Mouse (Mus musculus) midbrain, embryonic 10.5 days (tissue): ENCODE data around the gene Drd5. TPM values are rescaled to one million over a fixed set of nuclear protein-coding genes. Genes with fewer than 3 reads are reported as not detected.

ENCODE experiments used
- DNase-seq: peaks from one replicate; pipeline ENCODE4 v3.0.0-alpha.2; 2017; ENCODE audit warnings: low spot score
- H3K27ac ChIP-seq: fragments of 300-500 bp; sonication (generic); replicated peaks from 2 replicates; pipeline ENCODE4 v1.5.1; 2016; ENCODE audit warnings: mild to moderate bottlenecking
- H3K27me3 ChIP-seq: fragments of 300-500 bp; sonication (generic); 2 replicates; pipeline ENCODE4 v1.6.1; 2016; ENCODE audit warnings: low read depth, mild to moderate bottlenecking; ENCODE audit not compliant: poor library complexity, severe bottlenecking
- H3K36me3 ChIP-seq: fragments of 300-500 bp; sonication (generic); 2 replicates; pipeline ENCODE4 v1.6.1; 2016; ENCODE audit warnings: mild to moderate bottlenecking, moderate library complexity
- H3K4me1 ChIP-seq: fragments of 300-500 bp; sonication (generic); 2 replicates; pipeline ENCODE4 v1.6.1; 2016
- H3K4me3 ChIP-seq: fragments of 300-500 bp; sonication (generic); 2 replicates; pipeline ENCODE4 v1.5.1; 2016; ENCODE audit warnings: mild to moderate bottlenecking, moderate library complexity
- H3K9me3 ChIP-seq: fragments of 300-500 bp; sonication (generic); replicated peaks from 2 replicates; pipeline ENCODE4 v1.6.1; 2016; ENCODE audit warnings: mild to moderate bottlenecking
- whole genome bisulfite sequencing: fragments of 180-500 bp; shearing (Covaris S2); methylation state at CpG from one replicate; pipeline ENCODE4 v1.1.7; 2016; 5-methylcytosine and 5-hydroxymethylcytosine counted together
- polyA plus RNA-seq: library from polyadenylated mRNA; unstranded; fragments of >200 nt; fragmentation: Nextera tagmentation; extraction: Ambion mirVana; gene quantifications from 2 replicates; pipeline ENCODE4 v1.2.1, GENCODE M21; 2016

The Drd5 gene
- 0.10 TPM in 1 of 2 replicates, not detected in the other for polyA plus RNA-seq

DNA sequence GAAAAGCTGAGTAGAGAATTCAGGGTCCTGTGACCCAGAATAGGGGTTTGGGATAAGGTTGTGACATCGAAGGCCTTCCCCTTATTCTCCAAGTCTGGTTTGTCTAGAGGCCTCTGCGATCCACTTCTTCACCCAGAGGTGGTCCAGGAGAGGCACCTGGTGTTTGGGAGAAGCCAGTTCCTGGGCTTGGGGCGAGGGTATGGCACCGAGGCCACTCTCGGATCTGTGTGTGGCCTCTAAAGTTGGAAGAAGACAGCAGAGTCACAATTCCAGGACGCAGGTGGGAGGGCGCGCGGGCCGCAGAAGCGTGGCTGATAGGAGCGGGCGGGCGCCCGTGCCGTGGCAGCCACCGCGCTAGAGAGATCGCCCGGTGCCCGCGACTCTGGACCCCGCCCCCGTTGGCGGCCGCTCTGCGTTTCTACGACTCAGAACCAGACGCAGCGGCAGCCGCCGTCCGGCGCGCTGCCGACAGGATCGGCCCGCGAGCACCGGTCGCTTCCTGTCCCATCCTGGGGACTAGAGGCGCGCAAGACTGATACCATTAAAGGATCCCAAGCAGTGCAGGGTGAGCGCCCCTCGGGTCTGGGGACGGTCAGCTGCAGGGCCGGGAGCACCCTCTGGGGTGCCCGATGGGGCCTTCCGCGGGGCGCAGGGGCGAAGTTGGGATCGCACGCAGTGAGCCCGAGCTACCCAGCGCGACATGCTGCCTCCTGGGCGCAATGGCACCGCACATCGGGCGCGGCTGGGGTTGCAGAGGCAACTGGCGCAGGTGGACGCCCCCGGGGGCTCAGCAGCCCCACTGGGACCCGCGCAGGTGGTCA lies at the start of gene Drd5:
Drd5 (plus strand) TSS at position 402 of the 821 bp plus-strand sequence.
- H3K36me3 ChIP-seq = no peaks in the 10 kb centered on the region
- WGBS = 2% methylated on average over 67 of the region's 67 CpGs
- H3K4me1 ChIP-seq = peaks cover 21% of the 10 kb centered on the region
- DNase-seq = peak; percentile 38
- no peaks in the 10 kb centered on the region for H3K9me3 ChIP-seq
- peak within 1 kb of the TSS; percentile 63 for H3K4me3 ChIP-seq
- no peak within 1 kb of the TSS; the same call in 1 of the 2 replicates for H3K27ac ChIP-seq
- peaks cover 69% of the 10 kb centered on the region for H3K27me3 ChIP-seq

DNA sequence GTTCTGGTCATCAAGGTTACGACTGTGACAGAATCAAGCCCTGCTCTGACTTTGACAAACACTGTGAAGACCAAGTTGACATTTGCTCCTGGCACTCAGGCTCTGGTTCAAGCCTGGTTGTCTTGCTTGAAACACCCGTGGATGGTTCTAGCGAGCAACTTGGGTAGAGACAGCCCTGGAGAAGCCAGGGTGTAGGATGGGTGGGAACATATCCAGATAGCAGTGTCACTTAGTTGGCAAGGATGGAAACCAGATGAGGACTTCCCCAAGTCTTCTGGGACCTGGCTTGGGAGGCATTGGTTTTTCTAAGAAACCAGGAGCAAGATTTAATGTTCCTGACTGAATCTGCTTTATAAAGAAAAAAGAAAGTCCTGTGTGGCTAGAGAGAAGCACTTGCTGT lies 48.2 kb upstream of the Drd5 start:
- 94% methylated on average over 3 of the region's 3 CpGs for WGBS
- no peak for DNase-seq
- no peak overlapping the region for H3K27ac ChIP-seq
- peaks cover 4% of the 10 kb centered on the region; the same call in 1 of the 2 replicates for H3K4me1 ChIP-seq
- H3K4me3 ChIP-seq = no peak overlapping the region
- no peaks in the 10 kb centered on the region for H3K9me3 ChIP-seq
- peaks cover 30% of the 10 kb centered on the region for H3K27me3 ChIP-seq
- peaks cover 52% of the 10 kb centered on the region for H3K36me3 ChIP-seq

DNA sequence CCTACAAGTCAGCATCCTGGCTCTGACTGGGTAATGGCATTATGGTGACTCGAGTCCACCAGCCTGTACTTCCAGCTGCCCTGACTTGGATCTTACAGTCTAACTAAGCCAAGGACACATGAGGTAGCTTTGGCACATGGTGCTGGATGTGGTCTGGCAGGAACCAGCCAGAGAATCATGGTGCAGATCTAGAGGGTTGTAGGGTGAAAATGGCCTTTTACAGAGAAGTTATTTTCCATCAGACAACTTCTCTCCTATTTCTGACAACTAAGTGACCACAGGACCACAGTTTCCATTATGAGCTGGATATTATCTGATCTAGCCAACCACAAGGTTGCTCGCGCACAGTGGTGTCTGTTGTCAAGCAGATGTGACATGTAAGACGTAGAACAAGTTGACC lies 45.3 kb upstream of the Drd5 start:
- Histone ChIP-seq H3K4me3 (no peak overlapping the region), H3K27me3 (peaks cover 58% of the 10 kb centered on the region), H3K4me1 (peaks cover 24% of the 10 kb centered on the region), H3K36me3 (peaks cover 25% of the 10 kb centered on the region), H3K27ac (no peak overlapping the region), H3K9me3 (no peaks in the 10 kb centered on the region)
- 90% methylated on average over 4 of the region's 4 CpGs for WGBS
- no peak for DNase-seq

DNA sequence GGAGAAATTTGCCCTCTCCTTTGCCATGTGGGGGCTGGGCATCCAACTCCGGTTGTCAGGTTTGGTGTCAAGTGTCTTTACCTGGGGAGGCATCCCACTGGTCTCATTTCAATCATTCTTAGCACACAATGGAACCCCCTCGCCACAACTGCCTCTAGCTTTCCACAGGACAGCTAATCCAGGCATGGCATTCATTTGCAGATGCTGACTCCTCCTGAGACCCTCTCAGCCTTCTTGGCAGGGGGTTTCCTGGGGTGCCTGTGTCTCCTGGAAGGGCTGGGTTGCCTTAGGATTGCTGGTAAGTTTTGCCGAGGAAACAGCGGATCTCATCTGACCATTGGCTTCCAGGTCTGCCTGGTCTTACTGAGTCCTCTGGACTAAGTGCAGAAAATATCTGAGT lies 43.4 kb upstream of the Drd5 start, which contains the start of gene Otop1:
Otop1 (plus strand) TSS at position 202 of the 400 bp plus-strand sequence.
- Histone ChIP-seq H3K36me3 (peaks cover 11% of the 10 kb centered on the region; the same call in 1 of the 2 replicates), H3K4me1 (peaks cover 24% of the 10 kb centered on the region), H3K9me3 (no peaks in the 10 kb centered on the region), H3K27ac (no peak within 1 kb of the TSS), H3K27me3 (peaks cover 72% of the 10 kb centered on the region), H3K4me3 (peak within 1 kb of the TSS; percentile 51)
- DNase-seq = no peak
- 0% methylated on average over 4 of the region's 4 CpGs for WGBS

DNA sequence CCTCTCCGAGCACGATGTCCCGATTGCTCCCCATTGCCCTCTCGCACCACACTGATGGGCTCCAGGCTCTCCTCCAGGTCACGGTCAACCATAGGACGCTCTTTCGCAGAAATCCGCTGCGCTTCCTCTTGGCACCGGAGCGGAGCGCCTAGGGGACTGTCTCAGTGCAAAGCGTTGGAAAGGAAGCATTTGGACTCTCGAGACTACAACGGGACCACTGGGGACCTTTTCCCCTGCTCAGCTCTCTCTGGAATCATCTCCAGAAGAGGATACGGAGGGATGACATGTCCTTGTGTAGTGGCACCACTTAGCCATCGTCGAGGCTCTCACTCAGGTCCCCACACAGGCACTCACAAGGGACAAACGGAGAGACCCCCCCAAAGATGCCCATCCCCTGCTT lies 42.7 kb upstream of the Drd5 start:
- DNase-seq = peak; percentile 35
- peaks cover 24% of the 10 kb centered on the region for H3K4me1 ChIP-seq
- H3K36me3 ChIP-seq = peaks cover 4% of the 10 kb centered on the region; the same call in 1 of the 2 replicates
- H3K27me3 ChIP-seq = peaks cover 75% of the 10 kb centered on the region
- no peaks in the 10 kb centered on the region for H3K9me3 ChIP-seq
- H3K4me3 ChIP-seq = peak overlapping the region; percentile 51
- 2% methylated on average over 19 of the region's 19 CpGs for WGBS
- no peak overlapping the region for H3K27ac ChIP-seq

DNA sequence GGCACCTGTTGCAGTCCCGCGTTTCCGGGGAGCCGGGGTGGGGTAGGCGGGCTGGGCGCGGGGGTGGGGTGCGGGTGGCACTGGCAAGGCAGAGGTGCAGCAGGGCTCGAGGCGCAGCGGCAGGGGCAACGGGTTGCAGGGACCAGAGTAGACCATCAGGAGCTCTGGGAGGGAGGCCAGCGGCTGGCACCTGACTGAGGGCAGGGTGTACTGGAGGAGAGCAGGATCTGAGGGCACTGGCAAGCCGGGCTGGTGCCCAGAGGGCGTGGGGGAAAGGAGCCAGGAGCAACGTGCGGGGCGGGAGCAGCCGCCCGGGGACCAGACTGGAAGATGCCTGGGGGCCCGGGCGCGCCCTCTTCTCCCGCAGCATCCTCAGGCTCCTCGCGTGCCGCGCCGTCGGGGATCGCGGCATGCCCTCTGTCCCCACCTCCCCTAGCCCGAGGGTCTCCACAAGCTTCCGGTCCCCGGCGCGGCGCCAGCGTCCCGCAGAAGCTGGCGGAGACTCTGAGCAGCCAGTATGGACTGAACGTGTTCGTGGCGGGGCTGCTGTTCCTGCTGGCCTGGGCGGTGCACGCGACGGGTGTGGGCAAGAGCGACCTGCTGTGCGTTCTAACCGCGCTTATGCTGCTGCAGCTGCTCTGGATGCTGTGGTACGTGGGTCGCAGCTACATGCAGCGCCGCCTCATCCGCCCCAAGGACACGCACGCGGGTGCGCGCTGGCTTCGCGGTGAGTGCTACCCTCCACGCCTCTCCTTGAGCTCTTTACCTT lies 41.9 kb upstream of the Drd5 start:
- DNase-seq = peak; percentile 41
- peaks cover 24% of the 10 kb centered on the region for H3K4me1 ChIP-seq
- H3K9me3 ChIP-seq = no peaks in the 10 kb centered on the region
- WGBS = 2% methylated on average over 65 of the region's 65 CpGs
- peak overlapping the region; percentile 51 for H3K4me3 ChIP-seq
- peaks cover 75% of the 10 kb centered on the region for H3K27me3 ChIP-seq
- 0 out of 2 replicates have a peak overlapping the region, but pooled peaks have one; percentile 6 for H3K27ac ChIP-seq
- no peaks in the 10 kb centered on the region for H3K36me3 ChIP-seq

DNA sequence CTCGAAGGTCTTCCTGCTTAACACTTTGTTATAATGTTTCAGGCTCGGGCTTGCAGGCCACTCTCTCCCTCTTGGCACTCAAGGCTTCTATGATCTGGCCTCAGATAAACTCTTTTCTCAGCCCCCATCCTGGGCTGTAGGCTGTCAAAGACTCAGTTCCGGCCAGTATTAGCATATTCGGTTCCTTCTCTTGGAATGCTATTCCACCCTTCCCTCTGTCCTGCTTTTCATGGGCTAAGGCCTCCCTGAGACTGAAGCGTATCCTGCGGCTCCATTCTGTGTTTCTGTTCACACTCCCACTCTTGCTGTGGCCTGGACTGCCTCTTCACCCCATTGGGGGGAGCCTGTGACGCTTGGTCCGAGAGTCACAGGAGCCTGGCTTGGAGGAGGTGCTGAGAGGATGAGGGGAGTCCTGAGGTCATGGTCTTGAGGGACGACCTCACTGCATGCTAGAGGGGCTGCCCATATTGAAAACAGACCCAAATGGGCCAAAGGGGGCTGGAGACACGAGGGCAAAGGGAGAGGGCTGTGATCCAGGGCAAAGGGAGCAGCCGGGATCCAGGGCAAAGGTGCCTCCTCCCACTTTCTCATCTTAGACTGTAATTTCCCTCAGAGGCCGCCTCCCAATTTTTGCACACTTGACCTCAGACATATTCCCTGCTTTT lies 41.1 kb upstream of the Drd5 start:
- Histone ChIP-seq H3K36me3 (no peaks in the 10 kb centered on the region), H3K4me3 (peak overlapping the region; percentile 51), H3K27ac (no peak overlapping the region), H3K27me3 (peaks cover 74% of the 10 kb centered on the region), H3K4me1 (peaks cover 24% of the 10 kb centered on the region), H3K9me3 (no peaks in the 10 kb centered on the region)
- DNase-seq = peak; percentile 19
- WGBS = 20% methylated on average over 12 of the region's 12 CpGs

DNA sequence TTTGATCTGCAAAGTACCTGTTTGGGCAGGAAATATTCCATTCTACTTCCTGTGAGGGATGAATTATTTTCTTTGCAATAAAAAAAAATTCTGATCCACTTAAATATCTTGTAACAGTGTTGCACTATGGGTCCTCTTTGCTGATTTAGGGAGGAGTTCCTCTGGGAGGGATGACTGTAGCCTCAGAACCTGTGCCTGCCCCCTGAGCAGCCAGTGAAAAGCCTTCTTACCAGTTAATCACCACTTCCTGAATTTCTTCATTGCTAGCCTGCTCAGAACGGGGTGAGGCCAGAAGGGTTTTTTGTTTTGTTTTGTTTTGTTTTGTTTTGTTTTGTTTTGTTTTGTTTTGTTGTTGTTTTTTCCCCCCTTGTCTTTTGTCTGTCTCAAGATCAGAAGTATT lies 39.1 kb upstream of the Drd5 start:
- peaks cover 54% of the 10 kb centered on the region for H3K27me3 ChIP-seq
- 46% methylated on average over 1 of the region's 1 CpGs for WGBS
- H3K4me3 ChIP-seq = no peak overlapping the region
- no peaks in the 10 kb centered on the region for H3K9me3 ChIP-seq
- H3K27ac ChIP-seq = no peak overlapping the region
- no peak for DNase-seq
- no peaks in the 10 kb centered on the region for H3K36me3 ChIP-seq
- peaks cover 24% of the 10 kb centered on the region for H3K4me1 ChIP-seq

DNA sequence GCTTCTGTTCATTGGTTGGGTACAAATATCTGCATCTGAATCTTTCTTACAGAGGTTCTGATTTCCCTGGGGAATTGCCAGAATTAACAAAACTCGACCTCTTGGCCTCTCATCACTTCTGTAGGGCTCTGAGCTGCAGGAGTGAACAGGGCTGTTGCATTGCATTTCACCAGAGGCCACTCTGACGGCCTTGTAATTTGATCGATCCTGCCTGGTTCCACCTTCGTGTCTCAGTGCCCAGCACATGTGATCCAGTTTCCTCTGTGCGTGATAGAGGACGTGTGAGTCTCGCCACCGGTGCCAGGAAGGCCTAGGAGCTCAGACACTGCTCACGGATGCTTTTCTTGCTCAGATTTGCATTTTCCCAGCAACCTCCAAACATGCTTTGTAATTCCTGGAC lies 33.4 kb upstream of the Drd5 start:
- H3K27me3 ChIP-seq = peaks cover 4% of the 10 kb centered on the region; the same call in 1 of the 2 replicates
- H3K36me3 ChIP-seq = no peaks in the 10 kb centered on the region
- no peak overlapping the region for H3K4me3 ChIP-seq
- H3K9me3 ChIP-seq = no peaks in the 10 kb centered on the region
- no peak overlapping the region for H3K27ac ChIP-seq
- WGBS = 66% methylated on average over 9 of the region's 9 CpGs
- DNase-seq = no peak
- H3K4me1 ChIP-seq = no peaks in the 10 kb centered on the region

DNA sequence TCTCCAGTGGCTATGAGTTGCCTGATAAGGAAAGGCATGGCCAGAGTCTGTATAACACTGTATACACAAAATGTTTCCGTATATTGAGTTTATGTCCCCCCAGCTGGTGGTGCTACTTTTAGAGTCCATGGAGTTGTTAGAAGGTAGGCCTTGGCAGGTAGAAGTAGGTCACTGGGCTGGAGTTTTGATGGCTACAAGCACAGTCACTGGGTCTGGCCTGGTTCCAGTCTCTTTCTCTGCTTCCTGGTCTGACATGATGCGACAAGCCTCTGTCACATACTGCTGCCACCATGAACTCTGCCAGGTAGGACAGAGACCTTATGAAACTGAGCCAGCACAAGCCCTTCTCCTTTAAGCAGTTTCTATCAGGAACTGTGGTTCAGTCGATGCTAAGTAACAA lies 30.7 kb upstream of the Drd5 start:
- 87% methylated on average over 3 of the region's 3 CpGs for WGBS
- H3K27me3 ChIP-seq = no peaks in the 10 kb centered on the region
- H3K4me1 ChIP-seq = no peaks in the 10 kb centered on the region
- H3K4me3 ChIP-seq = no peak overlapping the region
- H3K9me3 ChIP-seq = no peaks in the 10 kb centered on the region
- no peaks in the 10 kb centered on the region for H3K36me3 ChIP-seq
- no peak overlapping the region for H3K27ac ChIP-seq
- DNase-seq = no peak

DNA sequence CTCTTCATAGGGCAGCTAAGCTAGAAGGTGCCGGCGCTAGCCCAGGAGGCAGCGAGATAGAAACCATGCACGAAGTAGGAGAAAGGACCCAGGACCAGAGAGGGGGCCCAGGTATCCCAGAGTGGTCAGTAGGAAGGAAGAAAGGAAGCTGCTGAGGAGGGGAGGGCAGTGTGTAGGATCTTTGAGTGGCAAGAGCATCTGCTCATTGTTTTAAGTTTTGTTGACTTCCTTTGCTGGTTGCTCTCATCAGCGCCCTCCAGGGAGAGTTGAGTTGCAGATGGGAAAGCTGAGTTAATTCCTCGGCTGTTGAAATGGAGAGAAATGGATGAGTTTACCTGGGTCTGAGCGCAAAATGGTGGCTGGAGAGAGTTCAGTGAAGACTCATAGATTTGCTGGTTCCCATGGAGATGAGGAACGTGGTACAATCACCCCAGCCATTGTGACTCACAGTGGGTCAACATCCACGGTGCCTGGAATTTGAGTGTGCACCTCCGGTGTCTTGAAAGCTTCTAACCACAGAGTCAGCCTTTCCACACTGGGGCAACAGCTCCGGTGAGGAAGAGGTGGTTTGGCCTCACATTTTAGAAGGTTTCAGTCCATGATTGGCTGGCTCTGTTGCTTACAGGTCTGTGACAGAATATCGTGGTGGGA lies 17.3 kb upstream of the Drd5 start:
- no peaks in the 10 kb centered on the region for H3K9me3 ChIP-seq
- no peak for DNase-seq
- no peaks in the 10 kb centered on the region for H3K36me3 ChIP-seq
- H3K4me3 ChIP-seq = no peak overlapping the region
- 0 out of 2 replicates have a peak, but pooled peaks cover 5% of the 10 kb centered on the region for H3K27me3 ChIP-seq
- WGBS = 89% methylated on average over 12 of the region's 12 CpGs
- H3K27ac ChIP-seq = no peak overlapping the region
- H3K4me1 ChIP-seq = peaks cover 11% of the 10 kb centered on the region

DNA sequence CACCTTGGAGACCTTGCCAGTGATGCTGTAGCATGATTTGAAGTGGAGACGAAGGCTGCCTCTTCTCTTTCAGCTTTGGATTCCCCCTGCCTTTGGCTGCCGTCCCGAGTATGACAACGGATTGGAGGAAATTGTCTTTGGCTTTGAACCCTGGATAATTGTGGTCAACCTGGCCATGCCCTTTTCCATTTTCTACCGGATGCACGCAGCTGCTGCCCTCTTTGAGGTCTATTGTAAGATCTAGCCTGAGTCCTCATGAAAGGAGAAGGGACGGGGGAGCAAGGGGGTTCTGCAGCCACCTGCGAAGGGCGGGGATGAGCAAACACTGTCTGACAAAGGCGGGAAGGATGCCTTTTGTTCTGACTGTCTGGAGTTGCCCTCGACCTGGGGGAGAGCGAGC lies 16.5 kb upstream of the Drd5 start:
- H3K36me3 ChIP-seq = no peaks in the 10 kb centered on the region
- WGBS = 22% methylated on average over 12 of the region's 12 CpGs
- no peak overlapping the region for H3K27ac ChIP-seq
- peak; percentile 34 for DNase-seq
- no peaks in the 10 kb centered on the region for H3K9me3 ChIP-seq
- no peak overlapping the region for H3K4me3 ChIP-seq
- peaks cover 12% of the 10 kb centered on the region for H3K4me1 ChIP-seq
- H3K27me3 ChIP-seq = 0 out of 2 replicates have a peak, but pooled peaks cover 5% of the 10 kb centered on the region
